Mouse (Mus musculus): ENCODE measurements around the gene Sema3a. TPM values are rescaled to one million over a fixed set of nuclear protein-coding genes. Genes with fewer than 3 reads are reported as not detected.
"Not testable (repeated sequence)": the region's sequence is repeated elsewhere in the genome, so short reads cannot be mapped to it uniquely, and the experiment has no call there.

Sema3a gene
- polyA plus RNA-seq, 1 experiment from 2014 or later: 24.9 TPM

- Histone ChIP-seq H3K27me3 (replicated peaks; ENCODE audit: control insufficient read depth, insufficient read depth, low read length) (no peaks in the 10 kb centered on the region), H3K4me1 (replicated peaks; ENCODE audit: control insufficient read depth, insufficient read depth, low read length) (no peaks in the 10 kb centered on the region), H3K9me3 (ENCODE audit: control insufficient read depth, low read length) (no peaks in the 10 kb centered on the region), H3K4me2 (ENCODE audit: low read length) (no peak overlapping the region), H3K36me3 (ENCODE audit: control insufficient read depth, insufficient read depth, low read length) (no peaks in the 10 kb centered on the region), H3K9ac (ENCODE audit: low read length) (no peak overlapping the region), H3K27ac (ENCODE audit: low read depth) (no peak overlapping the region), H3K4me3 (ENCODE audit: low read depth, low read length) (no peak overlapping the region)
- WGBS: 69% methylated on average over 1 of the region's 1 CpGs
- ATAC-seq (replicated peaks; ENCODE audit: low FRiP score, low TSS enrichment, low read depth) (no peak), DNase-seq (ENCODE audit: low spot score) (no peak)
Observed at GRCm38 (mm10) chr5:13460182-13461001, 335.2 kb downstream of the Sema3a start.

- no peak for DNase-seq (ENCODE audit: low spot score)
- WGBS: 66% methylated on average over 7 of the region's 7 CpGs
- H3K27ac ChIP-seq (ENCODE audit: low read depth): no peak overlapping the region
Observed at GRCm38 (mm10) chr5:13468856-13469255, 343.6 kb downstream of the Sema3a start.

GRCm38 (mm10) chr5:13469401-13469800 is 344.2 kb downstream of the Sema3a start:
- Histone ChIP-seq H3K36me3 (ENCODE audit: control insufficient read depth, insufficient read depth, low read length) (no peaks in the 10 kb centered on the region), H3K9me3 (ENCODE audit: control insufficient read depth, low read length) (no peaks in the 10 kb centered on the region), H3K27ac (ENCODE audit: low read depth) (no peak overlapping the region), H3K4me3 (ENCODE audit: low read depth, low read length) (no peak overlapping the region), H3K4me1 (replicated peaks; ENCODE audit: control insufficient read depth, insufficient read depth, low read length) (peaks cover 3% of the 10 kb centered on the region; the same call in 1 of the 2 replicates), H3K4me2 (ENCODE audit: low read length) (no peak overlapping the region), H3K9ac (ENCODE audit: low read length) (no peak overlapping the region), H3K27me3 (replicated peaks; ENCODE audit: control insufficient read depth, insufficient read depth, low read length) (no peaks in the 10 kb centered on the region)
- no peak for ATAC-seq (replicated peaks; ENCODE audit: low FRiP score, low TSS enrichment, low read depth)
- WGBS: 61% methylated on average over 5 of the region's 5 CpGs
- no peak for DNase-seq (ENCODE audit: low spot score)

More at GRCm38 (mm10) chr5:13468856-13469255, 343.6 kb downstream of the Sema3a start:
- no peaks in the 10 kb centered on the region for H3K9me3 ChIP-seq (ENCODE audit: control insufficient read depth, low read length)
- peaks cover 3% of the 10 kb centered on the region; the same call in 1 of the 2 replicates for H3K4me1 ChIP-seq (replicated peaks; ENCODE audit: control insufficient read depth, insufficient read depth, low read length)
- no peaks in the 10 kb centered on the region for H3K27me3 ChIP-seq (replicated peaks; ENCODE audit: control insufficient read depth, insufficient read depth, low read length)
- no peak overlapping the region for H3K4me2 ChIP-seq (ENCODE audit: low read length)
- no peak for ATAC-seq (replicated peaks; ENCODE audit: low FRiP score, low TSS enrichment, low read depth)
- H3K4me3 ChIP-seq (ENCODE audit: low read depth, low read length): no peak overlapping the region
- no peaks in the 10 kb centered on the region for H3K36me3 ChIP-seq (ENCODE audit: control insufficient read depth, insufficient read depth, low read length)
- no peak overlapping the region for H3K9ac ChIP-seq (ENCODE audit: low read length)

GRCm38 (mm10) chr5:13470057-13470905 is 345.1 kb downstream of the Sema3a start:
- 48% methylated on average over 7 of the region's 7 CpGs for WGBS
- H3K4me2 ChIP-seq (ENCODE audit: low read length): no peak overlapping the region
- no peaks in the 10 kb centered on the region for H3K36me3 ChIP-seq (ENCODE audit: control insufficient read depth, insufficient read depth, low read length)
- DNase-seq (ENCODE audit: low spot score) (no peak), ATAC-seq (replicated peaks; ENCODE audit: low FRiP score, low TSS enrichment, low read depth) (no peak)
- no peak overlapping the region for H3K9ac ChIP-seq (ENCODE audit: low read length)
- H3K9me3 ChIP-seq (ENCODE audit: control insufficient read depth, low read length): no peaks in the 10 kb centered on the region
- peaks cover 3% of the 10 kb centered on the region; the same call in 1 of the 2 replicates for H3K4me1 ChIP-seq (replicated peaks; ENCODE audit: control insufficient read depth, insufficient read depth, low read length)
- peak overlapping the region; percentile 40; the same call in 1 of the 2 replicates for H3K27ac ChIP-seq (ENCODE audit: low read depth)
- H3K27me3 ChIP-seq (replicated peaks; ENCODE audit: control insufficient read depth, insufficient read depth, low read length): no peaks in the 10 kb centered on the region
- H3K4me3 ChIP-seq (ENCODE audit: low read depth, low read length): no peak overlapping the region

GRCm38 (mm10) chr5:13477653-13478052 is 352.4 kb downstream of the Sema3a start:
- Histone ChIP-seq H3K4me1 (replicated peaks; ENCODE audit: control insufficient read depth, insufficient read depth, low read length) (no peaks in the 10 kb centered on the region), H3K36me3 (ENCODE audit: control insufficient read depth, insufficient read depth, low read length) (no peaks in the 10 kb centered on the region), H3K4me2 (ENCODE audit: low read length) (no peak overlapping the region), H3K9ac (ENCODE audit: low read length) (no peak overlapping the region), H3K27me3 (replicated peaks; ENCODE audit: control insufficient read depth, insufficient read depth, low read length) (no peaks in the 10 kb centered on the region), H3K27ac (ENCODE audit: low read depth) (no peak overlapping the region), H3K4me3 (ENCODE audit: low read depth, low read length) (no peak overlapping the region), H3K9me3 (ENCODE audit: control insufficient read depth, low read length) (no peaks in the 10 kb centered on the region)
- WGBS: 65% methylated on average over 1 of the region's 1 CpGs
- no peak for DNase-seq (ENCODE audit: low spot score)
- ATAC-seq (replicated peaks; ENCODE audit: low FRiP score, low TSS enrichment, low read depth): no peak

GRCm38 (mm10) chr5:13488671-13489070 is 363.5 kb downstream of the Sema3a start:
- Histone ChIP-seq H3K27me3 (replicated peaks; ENCODE audit: control insufficient read depth, insufficient read depth, low read length) (no peaks in the 10 kb centered on the region), H3K4me1 (replicated peaks; ENCODE audit: control insufficient read depth, insufficient read depth, low read length) (no peaks in the 10 kb centered on the region), H3K36me3 (ENCODE audit: control insufficient read depth, insufficient read depth, low read length) (no peaks in the 10 kb centered on the region), H3K9me3 (ENCODE audit: control insufficient read depth, low read length) (no peaks in the 10 kb centered on the region), H3K9ac (ENCODE audit: low read length) (no peak overlapping the region), H3K27ac (ENCODE audit: low read depth) (no peak overlapping the region), H3K4me3 (ENCODE audit: low read depth, low read length) (no peak overlapping the region), H3K4me2 (ENCODE audit: low read length) (no peak overlapping the region)
- ATAC-seq (replicated peaks; ENCODE audit: low FRiP score, low TSS enrichment, low read depth): no peak
- DNase-seq (ENCODE audit: low spot score): no peak
- 52% methylated on average over 2 of the region's 2 CpGs for WGBS

- 69% methylated on average over 3 of the region's 3 CpGs for WGBS
- not testable (repeated sequence) for H3K9me3 ChIP-seq (ENCODE audit: control insufficient read depth, low read length); H3K9ac ChIP-seq (ENCODE audit: low read length); H3K4me1 ChIP-seq (replicated peaks; ENCODE audit: control insufficient read depth, insufficient read depth, low read length); H3K4me3 ChIP-seq (ENCODE audit: low read depth, low read length); DNase-seq (ENCODE audit: low spot score); H3K27ac ChIP-seq (ENCODE audit: low read depth); H3K36me3 ChIP-seq (ENCODE audit: control insufficient read depth, insufficient read depth, low read length); ATAC-seq (replicated peaks; ENCODE audit: low FRiP score, low TSS enrichment, low read depth); H3K27me3 ChIP-seq (replicated peaks; ENCODE audit: control insufficient read depth, insufficient read depth, low read length); H3K4me2 ChIP-seq (ENCODE audit: low read length)
Observed at GRCm38 (mm10) chr5:13495967-13496366, 370.8 kb downstream of the Sema3a start.

GRCm38 (mm10) chr5:13499835-13500234 is 374.6 kb downstream of the Sema3a start:
- Histone ChIP-seq H3K36me3 (ENCODE audit: control insufficient read depth, insufficient read depth, low read length) (no peaks in the 10 kb centered on the region), H3K27me3 (replicated peaks; ENCODE audit: control insufficient read depth, insufficient read depth, low read length) (no peaks in the 10 kb centered on the region), H3K9me3 (ENCODE audit: control insufficient read depth, low read length) (no peaks in the 10 kb centered on the region), H3K4me1 (replicated peaks; ENCODE audit: control insufficient read depth, insufficient read depth, low read length) (no peaks in the 10 kb centered on the region), H3K9ac (ENCODE audit: low read length) (no peak overlapping the region), H3K27ac (ENCODE audit: low read depth) (no peak overlapping the region), H3K4me2 (ENCODE audit: low read length) (no peak overlapping the region), H3K4me3 (ENCODE audit: low read depth, low read length) (no peak overlapping the region)
- ATAC-seq (replicated peaks; ENCODE audit: low FRiP score, low TSS enrichment, low read depth) (no peak), DNase-seq (ENCODE audit: low spot score) (no peak)
- WGBS: 52% methylated on average over 2 of the region's 2 CpGs

All from intestine, embryonic 14.5 days (tissue).